Mouse (Mus musculus) neural tube, embryonic 13.5 days (tissue): Measurements from ENCODE around the gene Ybx1. TPM values are rescaled to one million over a fixed set of nuclear protein-coding genes. Genes with fewer than 3 reads are reported as not detected.

Experiments
- ATAC-seq: fragments of 200-750 bp; cut with Nextera tagmentation; 2 replicates; pipeline ENCODE4 v1.8.0; 2017; ENCODE audit warnings: low read depth, mild to moderate bottlenecking, moderate TSS enrichment, moderate library complexity
- H3K27ac ChIP-seq: fragments of 300-500 bp; sonication (generic); replicated peaks from 2 replicates; pipeline ENCODE4 v1.5.1; 2015; ENCODE audit warnings: moderate library complexity, mild to moderate bottlenecking, inconsistent platforms
- H3K27me3 ChIP-seq: fragments of 300-500 bp; sonication (generic); 2 replicates; pipeline ENCODE4 v1.6.1; 2015; ENCODE audit warnings: mild to moderate bottlenecking, inconsistent platforms
- H3K36me3 ChIP-seq: fragments of 300-500 bp; sonication (generic); 2 replicates; pipeline ENCODE4 v1.6.1; 2015; ENCODE audit warnings: mild to moderate bottlenecking, inconsistent platforms
- H3K4me1 ChIP-seq: fragments of 300-500 bp; sonication (generic); replicated peaks from 2 replicates; pipeline ENCODE4 v1.6.1; 2015; ENCODE audit warnings: inconsistent platforms
- H3K4me2 ChIP-seq: fragments of 300-500 bp; sonication (generic); 2 replicates; pipeline ENCODE4 v1.6.1; 2015; ENCODE audit warnings: inconsistent platforms, mild to moderate bottlenecking, moderate library complexity
- H3K4me3 ChIP-seq: fragments of 300-500 bp; sonication (generic); 2 replicates; pipeline ENCODE4 v1.5.1; 2015; ENCODE audit warnings: mild to moderate bottlenecking, inconsistent platforms
- H3K9ac ChIP-seq: fragments of 300-500 bp; sonication (generic); 2 replicates; pipeline ENCODE4 v1.6.1; 2015; ENCODE audit warnings: moderate library complexity, mild to moderate bottlenecking, inconsistent platforms
- H3K9me3 ChIP-seq: fragments of 300-500 bp; sonication (generic); 2 replicates; pipeline ENCODE4 v1.6.1; 2016; ENCODE audit warnings: inconsistent platforms
- WGBS: fragments of 180-500 bp; shearing (Covaris S2); methylation state at CpG from one replicate; pipeline ENCODE4 v1.1.7; 2015; 5-methylcytosine and 5-hydroxymethylcytosine counted together
- polyA plus RNA-seq: library from polyadenylated mRNA; unstranded; fragments of >200 nt; fragmentation: Nextera tagmentation; extraction: Ambion mirVana; gene quantifications from 2 replicates; pipeline ENCODE4 v1.2.1, GENCODE M21; 2015

The Ybx1 gene
- polyA plus RNA-seq, 1 experiment from 2014 or later, result 873 TPM

DNA sequence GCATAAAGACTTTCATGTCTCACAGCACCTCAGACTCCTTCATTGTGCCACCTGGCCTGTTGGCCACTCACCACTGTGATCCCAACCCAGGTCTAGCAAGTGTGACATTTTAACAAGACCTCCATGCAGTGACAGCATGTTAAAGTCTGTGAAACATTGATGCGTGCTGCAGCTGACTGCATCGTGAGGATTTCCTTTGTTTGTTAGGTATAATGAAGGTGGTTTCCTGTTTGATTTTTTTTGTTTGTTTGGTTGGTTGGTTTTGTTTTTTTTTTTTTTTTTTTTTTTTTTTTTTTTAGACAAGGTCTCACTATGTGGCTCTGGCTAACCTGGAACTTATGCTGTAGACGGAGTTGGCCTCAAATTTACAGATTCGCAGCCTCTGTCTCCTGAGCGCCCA, 31.9 kb downstream of the Ybx1 start:
- H3K4me2 ChIP-seq, result no peak overlapping the region
- ATAC-seq, result no peak
- H3K9ac ChIP-seq, result no peak overlapping the region
- H3K27me3 ChIP-seq, result no peaks in the 10 kb centered on the region
- 94% methylated on average over 5 of the region's 5 CpGs for WGBS
- no peaks in the 10 kb centered on the region for H3K4me1 ChIP-seq
- H3K36me3 ChIP-seq, result 0 out of 2 replicates have a peak, but pooled peaks cover 4% of the 10 kb centered on the region
- no peak overlapping the region for H3K27ac ChIP-seq
- H3K9me3 ChIP-seq, result no peaks in the 10 kb centered on the region
- no peak overlapping the region for H3K4me3 ChIP-seq

DNA sequence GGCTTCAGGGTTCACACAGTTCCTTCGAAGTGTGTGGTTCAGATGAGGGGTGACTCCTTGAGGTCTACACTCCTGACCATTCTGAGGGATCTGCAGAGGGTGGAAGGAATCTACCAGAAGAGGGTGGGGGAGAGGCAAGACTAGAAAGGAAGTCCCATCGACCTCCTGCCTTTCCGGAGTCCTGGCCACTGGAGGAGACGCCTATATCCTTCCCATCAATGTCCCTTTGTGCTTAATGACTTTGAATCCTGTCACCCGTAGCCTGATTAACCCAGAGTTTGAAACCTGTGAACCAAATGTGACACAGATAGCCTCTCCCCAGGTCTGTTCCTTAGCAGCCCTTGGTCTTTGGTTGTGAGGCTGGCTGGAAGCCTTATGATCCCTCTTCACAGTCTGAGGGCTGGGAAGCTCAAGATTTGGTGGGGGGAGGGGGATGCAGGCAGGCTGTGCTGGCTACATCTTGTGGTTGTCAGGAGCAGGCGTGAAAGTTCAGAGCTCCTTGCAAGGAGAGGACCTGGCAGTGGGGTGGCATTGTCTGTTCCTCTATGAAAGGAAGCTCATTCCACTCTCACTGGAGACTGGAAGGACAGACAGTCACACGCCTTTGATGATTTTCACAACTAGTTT, 33.2 kb downstream of the Ybx1 start:
- H3K4me1 ChIP-seq, result no peaks in the 10 kb centered on the region
- H3K4me2 ChIP-seq, result no peak overlapping the region
- H3K9ac ChIP-seq, result no peak overlapping the region
- H3K4me3 ChIP-seq, result no peak overlapping the region
- H3K36me3 ChIP-seq, result 0 out of 2 replicates have a peak, but pooled peaks cover 4% of the 10 kb centered on the region
- no peaks in the 10 kb centered on the region for H3K9me3 ChIP-seq
- ATAC-seq, result no peak
- H3K27ac ChIP-seq, result no peak overlapping the region
- H3K27me3 ChIP-seq, result no peaks in the 10 kb centered on the region
- WGBS, result 71% methylated on average over 7 of the region's 7 CpGs

DNA sequence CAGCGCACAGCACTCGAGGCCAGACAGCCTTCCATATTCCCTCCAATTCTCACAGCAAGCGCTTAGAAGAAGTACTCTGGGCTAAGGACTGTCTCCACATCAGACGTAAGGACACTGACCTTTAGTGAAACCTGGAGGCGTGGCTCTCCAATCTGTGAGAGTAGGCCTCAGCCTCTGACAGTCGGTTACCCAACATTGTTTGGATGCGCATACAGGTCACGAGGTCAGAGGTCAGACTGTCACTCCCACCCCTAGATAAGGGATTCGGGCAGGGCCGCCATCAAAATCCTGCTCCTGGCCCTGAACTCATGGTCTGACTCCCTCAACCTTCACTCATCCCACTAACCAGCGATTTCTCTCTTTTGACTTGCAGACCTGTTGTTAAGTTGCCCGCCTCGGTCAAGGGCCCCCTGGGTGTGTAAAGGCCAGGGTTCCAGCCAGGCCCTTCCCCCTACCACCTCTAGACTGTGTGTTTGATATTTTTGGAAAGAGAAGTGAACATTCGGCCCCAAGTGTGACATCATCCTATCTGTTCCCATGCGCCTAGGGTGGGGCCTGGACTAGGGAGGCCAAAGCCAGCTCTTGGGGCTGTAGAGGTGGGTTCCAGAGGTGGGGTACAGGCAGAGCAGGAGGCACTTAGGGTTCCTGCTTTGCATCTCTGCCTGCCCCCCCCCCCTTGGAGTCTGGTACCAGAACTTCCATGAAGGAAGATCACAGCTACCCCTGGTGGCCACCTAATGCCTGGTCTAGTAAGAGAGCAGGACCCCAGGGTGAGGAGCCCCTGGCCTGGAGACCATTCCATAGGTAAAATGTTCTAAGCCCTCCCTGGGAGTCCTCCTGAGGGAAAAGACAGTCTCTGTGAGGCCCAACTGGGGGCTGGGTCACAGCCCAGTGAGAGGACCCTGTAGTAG, 34.8 kb downstream of the Ybx1 start:
- Histone ChIP-seq H3K36me3 (0 out of 2 replicates have a peak, but pooled peaks cover 4% of the 10 kb centered on the region), H3K9ac (no peak overlapping the region), H3K27me3 (no peaks in the 10 kb centered on the region), H3K9me3 (no peaks in the 10 kb centered on the region), H3K4me2 (no peak overlapping the region), H3K4me3 (no peak overlapping the region), H3K27ac (no peak overlapping the region), H3K4me1 (peaks cover 7% of the 10 kb centered on the region)
- 84% methylated on average over 15 of the region's 15 CpGs for WGBS
- 0 out of 2 replicates have a peak, but pooled peaks have one; percentile 24 for ATAC-seq

GRCm38 (mm10) chr4:119257083-119257482, 37.3 kb downstream of the Ybx1 start:
- peaks cover 21% of the 10 kb centered on the region for H3K4me1 ChIP-seq
- H3K27ac ChIP-seq, result no peak overlapping the region
- 80% methylated on average over 6 of the region's 6 CpGs for WGBS
- H3K4me2 ChIP-seq, result no peak overlapping the region
- ATAC-seq, result no peak
- H3K4me3 ChIP-seq, result no peak overlapping the region
- no peaks in the 10 kb centered on the region for H3K27me3 ChIP-seq
- no peak overlapping the region for H3K9ac ChIP-seq
- H3K9me3 ChIP-seq, result no peaks in the 10 kb centered on the region
- H3K36me3 ChIP-seq, result no peaks in the 10 kb centered on the region

DNA sequence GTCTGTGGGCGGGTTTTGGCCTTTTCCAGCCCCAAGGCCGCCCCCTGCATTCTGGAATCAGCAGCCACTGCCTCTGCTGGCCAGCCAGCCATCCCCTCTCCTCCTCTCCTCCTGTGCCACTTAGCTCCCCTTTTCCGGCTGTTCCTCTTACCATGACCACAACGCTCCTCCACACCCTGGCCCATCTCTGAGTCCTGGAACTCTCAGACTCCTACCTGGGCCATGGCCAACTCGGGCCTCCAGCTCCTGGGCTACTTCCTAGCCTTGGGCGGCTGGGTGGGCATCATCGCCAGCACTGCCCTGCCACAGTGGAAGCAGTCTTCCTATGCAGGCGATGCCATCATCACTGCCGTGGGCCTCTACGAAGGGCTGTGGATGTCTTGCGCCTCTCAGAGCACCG, 39.1 kb downstream of the Ybx1 start, which contains the start of gene Cldn19:
Gene Cldn19, plus strand, starts transcription at position 64 of the 400 bp plus-strand sequence.
- Histone ChIP-seq H3K36me3 (no peaks in the 10 kb centered on the region), H3K27me3 (no peaks in the 10 kb centered on the region), H3K27ac (peak within 1 kb of the TSS; percentile 72), H3K9ac (peak within 1 kb of the TSS; percentile 49), H3K9me3 (no peaks in the 10 kb centered on the region), H3K4me3 (no peak within 1 kb of the TSS), H3K4me2 (no peak within 1 kb of the TSS), H3K4me1 (peaks cover 21% of the 10 kb centered on the region)
- no peak for ATAC-seq
- WGBS, result 84% methylated on average over 12 of the region's 12 CpGs

- no peak overlapping the region for H3K4me2 ChIP-seq
- H3K27me3 ChIP-seq, result no peaks in the 10 kb centered on the region
- peak overlapping the region; percentile 72 for H3K27ac ChIP-seq
- no peak overlapping the region for H3K4me3 ChIP-seq
- H3K36me3 ChIP-seq, result no peaks in the 10 kb centered on the region
- no peaks in the 10 kb centered on the region for H3K9me3 ChIP-seq
- peaks cover 21% of the 10 kb centered on the region for H3K4me1 ChIP-seq
- H3K9ac ChIP-seq, result peak overlapping the region; percentile 49
- peak; percentile 67 for ATAC-seq
- 26% methylated on average over 9 of the region's 9 CpGs for WGBS
These were observed 40.3 kb downstream of the Ybx1 start for GRCm38 (mm10) chr4:119254012-119254618.

DNA sequence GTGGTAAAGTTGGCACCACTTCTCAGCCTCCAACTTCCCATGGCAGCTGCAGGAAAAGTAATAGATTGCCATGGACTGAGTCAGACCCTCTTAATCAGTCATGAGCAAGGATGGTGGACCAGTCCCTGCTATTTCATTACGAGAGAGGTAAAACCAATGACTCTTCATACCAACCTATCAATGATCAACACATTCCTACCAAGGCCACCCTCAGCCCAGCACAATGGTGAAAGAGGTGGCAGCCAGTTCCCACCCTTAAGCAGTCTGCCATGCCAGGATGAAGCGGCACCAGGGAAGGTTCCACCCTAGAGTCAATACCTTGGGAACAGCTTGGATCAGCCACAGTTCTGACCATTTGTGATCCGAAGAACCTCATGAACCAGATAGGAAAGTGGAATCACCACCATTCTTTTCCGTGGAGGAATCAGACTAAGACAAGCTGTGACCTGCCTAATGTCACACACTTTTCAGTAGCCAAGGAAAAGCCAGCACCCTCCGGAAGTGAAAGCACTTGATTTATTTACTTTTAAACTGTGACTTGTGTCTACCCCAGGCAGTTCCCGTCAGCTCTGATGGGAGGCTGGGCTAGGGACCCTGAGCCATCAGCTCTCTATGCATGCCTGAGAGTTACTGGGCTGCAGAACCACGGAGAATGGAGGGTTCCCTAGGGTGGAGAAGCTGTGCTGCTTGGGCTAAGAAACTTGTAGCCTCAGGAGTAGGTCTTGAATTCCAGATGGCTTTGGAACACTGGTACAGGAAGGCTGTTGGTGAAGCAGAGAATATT, 42.2 kb downstream of the Ybx1 start:
- Histone ChIP-seq H3K36me3 (peaks cover 15% of the 10 kb centered on the region; the same call in 1 of the 2 replicates), H3K9me3 (no peaks in the 10 kb centered on the region), H3K4me3 (no peak overlapping the region), H3K4me1 (peaks cover 30% of the 10 kb centered on the region), H3K27ac (no peak overlapping the region), H3K27me3 (no peaks in the 10 kb centered on the region), H3K4me2 (no peak overlapping the region), H3K9ac (no peak overlapping the region)
- ATAC-seq, result no peak
- 66% methylated on average over 7 of the region's 7 CpGs for WGBS

DNA sequence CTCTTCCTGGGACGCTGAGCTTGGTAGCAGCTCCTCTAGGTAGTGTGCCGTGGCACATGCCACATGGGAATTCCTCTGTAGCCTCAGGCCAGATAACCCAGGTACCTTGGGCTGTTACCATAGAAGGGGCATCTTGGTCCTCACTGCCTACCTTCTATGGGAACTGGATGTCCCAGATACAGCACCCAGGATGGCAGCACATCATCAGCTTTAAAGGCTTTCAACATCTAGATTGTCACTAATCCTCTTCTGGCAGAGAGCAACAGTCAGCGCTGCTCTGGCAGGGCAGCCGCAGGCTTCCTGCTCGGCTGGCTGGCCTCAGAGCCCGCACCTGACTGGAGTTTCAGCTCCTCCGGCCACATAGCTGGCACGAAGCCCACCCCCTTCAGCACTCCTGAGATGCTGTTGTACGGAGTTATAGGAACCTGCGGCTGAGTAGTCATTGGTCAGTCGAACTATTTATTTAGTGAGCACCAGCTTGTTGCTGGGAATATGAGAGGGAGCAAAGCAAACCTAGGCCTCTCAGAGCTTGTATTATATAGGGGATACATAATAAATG, 45.9 kb downstream of the Ybx1 start:
- ATAC-seq, result no peak
- 89% methylated on average over 11 of the region's 11 CpGs for WGBS
- Histone ChIP-seq H3K4me2 (no peak overlapping the region), H3K9me3 (no peaks in the 10 kb centered on the region), H3K27ac (no peak overlapping the region), H3K27me3 (no peaks in the 10 kb centered on the region), H3K4me3 (no peak overlapping the region), H3K9ac (no peak overlapping the region), H3K36me3 (peaks cover 51% of the 10 kb centered on the region), H3K4me1 (peaks cover 15% of the 10 kb centered on the region; the same call in 1 of the 2 replicates)

GRCm38 (mm10) chr4:119247462-119248235, 46.8 kb downstream of the Ybx1 start:
- Histone ChIP-seq H3K4me2 (no peak overlapping the region), H3K4me3 (no peak overlapping the region), H3K9me3 (no peaks in the 10 kb centered on the region), H3K27me3 (no peaks in the 10 kb centered on the region), H3K36me3 (peaks cover 59% of the 10 kb centered on the region), H3K9ac (0 out of 2 replicates have a peak overlapping the region, but pooled peaks have one; percentile 12), H3K27ac (peak overlapping the region; percentile 57), H3K4me1 (peaks cover 13% of the 10 kb centered on the region; the same call in 1 of the 2 replicates)
- 27% methylated on average over 13 of the region's 13 CpGs for WGBS
- ATAC-seq, result peak; percentile 81

- Histone ChIP-seq H3K27me3 (no peaks in the 10 kb centered on the region), H3K27ac (no peak overlapping the region), H3K4me1 (peaks cover 13% of the 10 kb centered on the region; the same call in 1 of the 2 replicates), H3K36me3 (peaks cover 68% of the 10 kb centered on the region), H3K4me3 (no peak overlapping the region), H3K9me3 (no peaks in the 10 kb centered on the region), H3K4me2 (no peak overlapping the region), H3K9ac (no peak overlapping the region)
- no peak for ATAC-seq
- WGBS, result 77% methylated on average over 14 of the region's 14 CpGs
These were observed 47.6 kb downstream of the Ybx1 start for GRCm38 (mm10) chr4:119246688-119247225.
